Comparison of ENCODE assay signal across 13 mouse cellular contexts in the genomic region with DNA sequence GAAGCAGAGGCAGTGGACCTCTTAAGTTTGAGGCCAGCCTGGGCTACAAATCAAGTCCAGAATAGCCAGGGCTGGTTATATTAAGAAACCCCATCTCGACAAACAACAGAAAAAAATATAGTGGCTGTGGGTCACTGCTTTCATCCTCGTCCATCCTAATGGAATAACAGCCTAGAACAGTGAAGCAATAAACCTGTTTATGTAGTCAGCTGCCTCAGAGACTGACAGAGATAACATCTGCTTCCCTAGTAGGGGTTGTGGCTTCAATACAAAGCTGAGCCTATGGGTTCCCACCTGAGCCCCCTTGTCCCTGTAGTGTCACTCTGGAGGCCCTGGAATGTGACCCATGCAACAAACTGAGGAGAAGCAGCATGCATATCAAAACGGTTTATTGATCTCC. TPM values are rescaled to one million over a fixed set of nuclear protein-coding genes. Genes with fewer than 3 reads are reported as not detected.
A peak's percentile ranks its signal among the peaks of the same experiment; 100 is the strongest.
DNase-seq lines count a peak whose midpoint lies in the region; ATAC-seq and TF ChIP-seq lines count a peak whose summit lies in the region.
"Had no signal": no experiment of that assay in that cellular context is flagged by ENCODE, and none has a peak within 500 bp of the region (broad histone marks: within the 10 kb centered on the region; RNA-seq: fewer than 3 reads in every experiment).

No protein-coding gene starts in this region.

- no peak for TF ChIP-seq EP300 in liver, embryonic 14.5 days (IDR thresholded peaks at IDR 0.05; ENCODE audit: low read depth)

- H3K27ac ChIP-seq in heart, embryonic 15.5 days: peak overlapping the region; percentile 24
- H3K27ac ChIP-seq in neural tube, embryonic 13.5 days (replicated peaks): no peak overlapping the region
- H3K27ac ChIP-seq in liver, embryonic 14.5 days: peak overlapping the region; percentile 63
- no peak overlapping the region for H3K27ac ChIP-seq in thymus, adult 2 months (ENCODE audit: control insufficient read depth, insufficient read depth, low read length)

- no peak overlapping the region for H3K4me3 ChIP-seq in heart, embryonic 15.5 days
- no peak overlapping the region for H3K4me3 ChIP-seq in neural tube, embryonic 13.5 days
- H3K4me3 ChIP-seq in liver, embryonic 14.5 days (ENCODE audit: insufficient read depth in 1 of 2, low read depth in 2 of 2, low read length in 2 of 2): no peak overlapping the region
- H3K4me3 ChIP-seq in thymus, adult 2 months (ENCODE audit: control insufficient read depth, insufficient read depth, low read length): no peak overlapping the region

- H3K27me3 ChIP-seq in heart, embryonic 15.5 days: no peaks in the 10 kb centered on the region
- H3K27me3 ChIP-seq in neural tube, embryonic 13.5 days: no peaks in the 10 kb centered on the region
- H3K27me3 ChIP-seq in liver, embryonic 14.5 days (ENCODE audit: control insufficient read depth, insufficient read depth, low read length): no peaks in the 10 kb centered on the region
- H3K27me3 ChIP-seq in thymus, adult 2 months (ENCODE audit: control insufficient read depth, insufficient read depth, low read length): no peaks in the 10 kb centered on the region

- WGBS in heart, embryonic 15.5 days: 42% methylated on average over 3 of the region's 3 CpGs
- 35% methylated on average over 3 of the region's 3 CpGs for WGBS in neural tube, embryonic 13.5 days
- 54% methylated on average over 3 of the region's 3 CpGs for WGBS in liver, embryonic 14.5 days (ENCODE audit: insufficient replicate concordance)
- 80% methylated on average over 3 of the region's 3 CpGs for WGBS in thymus, adult 2 months

- no peak overlapping the region for H3K9ac ChIP-seq in heart, embryonic 15.5 days
- no peak overlapping the region for H3K9ac ChIP-seq in neural tube, embryonic 13.5 days
- H3K9ac ChIP-seq in liver, embryonic 14.5 days (replicated peaks): no peak overlapping the region; the same call in 1 of the 2 replicates

- peaks cover 44% of the 10 kb centered on the region for H3K4me1 ChIP-seq in heart, embryonic 15.5 days (replicated peaks)
- H3K4me1 ChIP-seq in neural tube, embryonic 13.5 days (replicated peaks): peaks cover 49% of the 10 kb centered on the region
- peaks cover 28 to 41% of the 10 kb centered on the region in 2 experiments for H3K4me1 ChIP-seq in liver, embryonic 14.5 days (replicated peaks; ENCODE audit: control insufficient read depth in 2 of 2, insufficient read depth in 2 of 2, low read length in 1 of 2)
- H3K4me1 ChIP-seq in thymus, adult 2 months (replicated peaks; ENCODE audit: control insufficient read depth, insufficient read depth, low read length): peaks cover 24% of the 10 kb centered on the region

- no peak for DNase-seq in heart, adult 11 months
- DNase-seq in neural tube, embryonic 10.5 days (ENCODE audit: extremely low spot score, low spot score): no peak
- DNase-seq in liver, embryonic 14.5 days (ENCODE audit: low read depth in 3 of 3, low spot score in 3 of 3): no peak
- no peak for DNase-seq in thymus, adult 2 months
- DNase-seq in adrenal gland, adult 8-10 months: no peak
- DNase-seq in adrenal gland, adult (ENCODE audit: inconsistent age in 2 of 2, low spot score in 1 of 2): no peak
- DNase-seq: cerebellum, adult 9-11 months; kidney, postnatal 10 days; right cerebral cortex, postnatal 4 days had no signal

- TF ChIP-seq POLR2A in thymus, adult 2 months (IDR thresholded peaks at IDR 0.05; ENCODE audit: control insufficient read depth, extremely low read depth, insufficient read depth, low read length, poor library complexity): no peak

- no peak for ATAC-seq in heart, embryonic 15.5 days (replicated peaks; ENCODE audit: insufficient number of reproducible peaks, insufficient read depth, low FRiP score, low read depth)
- ATAC-seq in neural tube, embryonic 13.5 days (ENCODE audit: low read depth): no peak
- peak; percentile 0; the same call in 1 of the 2 replicates for ATAC-seq in liver, embryonic 14.5 days (ENCODE audit: insufficient read depth)
- ATAC-seq: CD4-positive, CD25-positive, alpha-beta regulatory T cell, adult 4 months; lung, postnatal 0 days had no signal

- TF ChIP-seq CTCF in liver, embryonic 14.5 days (IDR thresholded peaks at IDR 0.05; ENCODE audit: low read depth): no peak
- no peak for TF ChIP-seq CTCF in thymus, adult 2 months (IDR thresholded peaks at IDR 0.05; ENCODE audit: borderline replicate concordance, control insufficient read depth, extremely low read depth, insufficient read depth, low read length, poor library complexity)

- H3K9me3 ChIP-seq in heart, embryonic 15.5 days (replicated peaks): no peaks in the 10 kb centered on the region
- no peaks in the 10 kb centered on the region for H3K9me3 ChIP-seq in neural tube, embryonic 13.5 days
- no peaks in the 10 kb centered on the region for H3K9me3 ChIP-seq in liver, embryonic 14.5 days (ENCODE audit: control insufficient read depth, low read length)

- no peak overlapping the region for H3K4me2 ChIP-seq in heart, embryonic 15.5 days
- 0 out of 2 replicates have a peak overlapping the region, but pooled peaks have one; percentile 80 for H3K4me2 ChIP-seq in neural tube, embryonic 13.5 days
- H3K4me2 ChIP-seq in liver, embryonic 14.5 days (ENCODE audit: low read depth): peak overlapping the region; percentile 82

- peaks cover 38% of the 10 kb centered on the region for H3K36me3 ChIP-seq in heart, embryonic 15.5 days
- H3K36me3 ChIP-seq in neural tube, embryonic 13.5 days: peaks cover 29% of the 10 kb centered on the region
- peaks cover 45% of the 10 kb centered on the region for H3K36me3 ChIP-seq in liver, embryonic 14.5 days (replicated peaks; ENCODE audit: control insufficient read depth, insufficient read depth, low read depth)
- H3K36me3 ChIP-seq in thymus, adult 2 months (ENCODE audit: control insufficient read depth, insufficient read depth, low read length): peaks cover 24% of the 10 kb centered on the region

RNA-seq across cellular contexts. Expression of gene Aprt, which starts 2.4 kb away (rescaled TPM):
- polyA plus RNA-seq in heart, embryonic 15.5 days (2015; fragmentation: Nextera tagmentation; extraction: Ambion mirVana): 163 and 208 TPM in 2 replicates
- 133 and 161 TPM in 2 replicates for polyA plus RNA-seq in neural tube, embryonic 13.5 days (2015; fragmentation: Nextera tagmentation; extraction: Ambion mirVana)
- polyA plus RNA-seq in liver, embryonic 14.5 days (2012; rRNA removed): 87.5 and 101 TPM in 2 replicates
- 197 TPM in 2 replicates for polyA plus RNA-seq in liver, embryonic 14.5 days (2014; fragmentation: Nextera tagmentation; extraction: Ambion mirVana)
- 119 and 136 TPM in 2 replicates for polyA plus RNA-seq in thymus, adult 2 months (2012; rRNA removed)
- total RNA-seq in adrenal gland, adult 8-10 months (2022): 100 to 1,000 TPM in 3 of 4 experiments, 10 to 100 TPM in 1; 83.4 to 110 (median 106) TPM

RNA-seq across cellular contexts. Expression of gene Cdt1, which starts 6.4 kb away (rescaled TPM):
- 24.5 and 28.4 TPM in 2 replicates for polyA plus RNA-seq in heart, embryonic 15.5 days (2015; fragmentation: Nextera tagmentation; extraction: Ambion mirVana)
- polyA plus RNA-seq in neural tube, embryonic 13.5 days (2015; fragmentation: Nextera tagmentation; extraction: Ambion mirVana): 7.3 and 9.2 TPM in 2 replicates
- 62.3 and 65.3 TPM in 2 replicates for polyA plus RNA-seq in liver, embryonic 14.5 days (2012; rRNA removed)
- 41.9 and 48.8 TPM in 2 replicates for polyA plus RNA-seq in liver, embryonic 14.5 days (2014; fragmentation: Nextera tagmentation; extraction: Ambion mirVana)
- polyA plus RNA-seq in thymus, adult 2 months (2012; rRNA removed): 136 and 210 TPM in 2 replicates
- total RNA-seq in adrenal gland, adult 8-10 months (2022): 1 to 10 TPM; 4.8 to 9.9 (median 8.2) TPM

RNA-seq across cellular contexts. Expression of gene Piezo1, which starts 23.1 kb away (rescaled TPM):
- 11.5 and 13.9 TPM in 2 replicates for polyA plus RNA-seq in heart, embryonic 15.5 days (2015; fragmentation: Nextera tagmentation; extraction: Ambion mirVana)
- polyA plus RNA-seq in neural tube, embryonic 13.5 days (2015; fragmentation: Nextera tagmentation; extraction: Ambion mirVana): 3.2 and 6.2 TPM in 2 replicates
- polyA plus RNA-seq in liver, embryonic 14.5 days (2012; rRNA removed): 49.5 and 60.9 TPM in 2 replicates
- 12.6 and 15.4 TPM in 2 replicates for polyA plus RNA-seq in liver, embryonic 14.5 days (2014; fragmentation: Nextera tagmentation; extraction: Ambion mirVana)
- polyA plus RNA-seq in thymus, adult 2 months (2012; rRNA removed): 93.6 and 106 TPM in 2 replicates
- 10 to 100 TPM; 13.8 to 25.2 (median 18.5) TPM for total RNA-seq in adrenal gland, adult 8-10 months (2022)

RNA-seq across cellular contexts. Expression of gene Galns, which starts 37.0 kb away (rescaled TPM):
- 8.0 and 12.2 TPM in 2 replicates for polyA plus RNA-seq in heart, embryonic 15.5 days (2015; fragmentation: Nextera tagmentation; extraction: Ambion mirVana)
- 5.5 and 6.5 TPM in 2 replicates for polyA plus RNA-seq in neural tube, embryonic 13.5 days (2015; fragmentation: Nextera tagmentation; extraction: Ambion mirVana)
- polyA plus RNA-seq in liver, embryonic 14.5 days (2012; rRNA removed): 4.3 and 4.6 TPM in 2 replicates
- 3.8 and 4.7 TPM in 2 replicates for polyA plus RNA-seq in liver, embryonic 14.5 days (2014; fragmentation: Nextera tagmentation; extraction: Ambion mirVana)
- 15.6 and 19.2 TPM in 2 replicates for polyA plus RNA-seq in thymus, adult 2 months (2012; rRNA removed)
- 10 to 100 TPM in 2 of 4 experiments, 1 to 10 TPM in 2; 6.4 to 11.6 (median 9.1) TPM for total RNA-seq in adrenal gland, adult 8-10 months (2022)

RNA-seq across cellular contexts. Expression of gene Trappc2l, which starts 37.2 kb away (rescaled TPM):
- polyA plus RNA-seq in heart, embryonic 15.5 days (2015; fragmentation: Nextera tagmentation; extraction: Ambion mirVana): 47.1 and 56.2 TPM in 2 replicates
- 84.7 and 101 TPM in 2 replicates for polyA plus RNA-seq in neural tube, embryonic 13.5 days (2015; fragmentation: Nextera tagmentation; extraction: Ambion mirVana)
- 15.5 and 27.9 TPM in 2 replicates for polyA plus RNA-seq in liver, embryonic 14.5 days (2012; rRNA removed)
- 32.5 and 35.4 TPM in 2 replicates for polyA plus RNA-seq in liver, embryonic 14.5 days (2014; fragmentation: Nextera tagmentation; extraction: Ambion mirVana)
- polyA plus RNA-seq in thymus, adult 2 months (2012; rRNA removed): 104 and 133 TPM in 2 replicates
- total RNA-seq in adrenal gland, adult 8-10 months (2022): 10 to 100 TPM; 61.7 to 64.9 (median 62.9) TPM

Comparison
In these comparisons a context has a peak if more than half of its experiments do, and no peak if none do; other contexts are left out.
1. H3K27ac ChIP-seq: peak in heart, embryonic 15.5 days (single experiment) and liver, embryonic 14.5 days (single experiment); none in neural tube, embryonic 13.5 days (single experiment) and thymus, adult 2 months (single experiment).